Mouse (Mus musculus): Measurements from ENCODE around the gene Atp4a.

Gene Atp4a

DNA sequence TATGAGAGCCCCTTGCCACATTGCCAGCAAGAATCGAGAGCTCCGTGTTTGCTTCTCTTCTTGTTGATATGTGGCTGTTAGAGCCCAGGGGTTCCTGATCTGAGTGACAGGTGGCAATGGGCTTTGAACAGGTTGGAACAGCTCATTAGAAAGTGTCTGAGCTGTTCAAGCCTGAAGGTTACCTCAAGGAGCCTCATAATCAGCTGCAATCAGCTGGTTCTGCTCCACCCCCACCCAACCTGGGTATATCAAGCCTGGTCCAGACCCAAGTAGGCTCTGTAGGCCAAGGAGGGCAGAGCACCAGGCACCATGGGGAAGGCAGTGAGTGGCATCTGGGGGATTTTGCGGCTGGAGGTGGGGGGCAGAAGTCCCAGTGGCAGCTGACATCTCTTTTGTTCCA, at the start of gene Atp4a:
Atp4a (plus strand) TSS at position 268 of the 400 bp plus-strand sequence.
- no peak for DNase-seq

DNA sequence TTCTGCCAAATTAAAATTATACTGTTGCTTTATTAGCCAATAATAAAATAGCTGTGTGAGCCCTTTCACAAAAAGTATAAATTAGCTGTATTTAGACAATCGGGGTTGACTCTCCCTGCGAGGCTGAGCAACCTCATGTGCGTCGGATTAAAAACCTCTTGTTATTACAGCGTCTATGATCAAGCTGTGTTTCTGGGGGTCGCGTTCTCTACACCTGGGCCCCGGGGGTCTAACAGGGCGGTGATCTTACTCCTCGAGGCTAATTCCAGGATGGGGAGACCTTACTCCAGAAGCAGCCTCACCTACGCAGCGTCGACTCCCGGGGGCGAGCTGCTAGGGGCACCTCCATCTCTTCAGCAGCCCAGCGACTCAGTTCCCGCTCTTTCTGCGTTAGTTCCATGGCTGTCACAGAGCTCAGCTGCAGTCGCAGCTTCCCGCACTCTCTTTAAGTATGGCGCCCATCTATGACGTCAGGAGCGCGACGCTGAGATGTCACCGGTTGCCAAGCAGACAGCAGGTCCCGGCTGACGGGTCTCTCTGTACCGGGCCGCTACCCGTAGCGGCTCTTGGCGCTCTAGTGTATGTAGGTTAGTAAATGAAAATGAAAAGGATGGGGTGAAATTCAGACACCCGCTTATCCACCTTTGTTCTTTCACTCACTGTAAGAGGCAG, 47.3 kb upstream of the Atp4a start, which contains the start of gene Haus5:
Haus5 (minus strand) TSS at position 466 of the 672 bp plus-strand sequence.
- DNase-seq = peak; percentile 94

DNA sequence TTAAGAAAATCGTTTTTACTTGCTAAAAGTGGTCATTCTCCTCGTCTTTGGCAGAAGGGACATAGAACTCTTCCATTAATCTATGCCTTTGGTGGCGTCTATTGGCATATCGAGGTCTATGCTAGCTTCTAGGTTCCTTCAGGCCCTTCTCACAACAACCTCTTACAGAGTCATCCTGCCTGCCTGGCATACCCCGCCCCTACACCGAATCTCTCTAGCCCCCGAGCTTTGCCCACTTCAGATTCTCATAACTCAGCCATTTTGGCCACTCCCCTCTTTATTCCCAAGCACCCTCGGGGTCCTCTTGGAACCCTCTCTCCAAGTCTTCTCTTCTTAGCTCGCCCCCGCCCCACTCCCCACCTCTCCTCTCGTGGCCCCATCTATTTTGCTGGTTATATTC, 46.7 kb upstream of the Atp4a start:
- DNase-seq = peak; percentile 17

DNA sequence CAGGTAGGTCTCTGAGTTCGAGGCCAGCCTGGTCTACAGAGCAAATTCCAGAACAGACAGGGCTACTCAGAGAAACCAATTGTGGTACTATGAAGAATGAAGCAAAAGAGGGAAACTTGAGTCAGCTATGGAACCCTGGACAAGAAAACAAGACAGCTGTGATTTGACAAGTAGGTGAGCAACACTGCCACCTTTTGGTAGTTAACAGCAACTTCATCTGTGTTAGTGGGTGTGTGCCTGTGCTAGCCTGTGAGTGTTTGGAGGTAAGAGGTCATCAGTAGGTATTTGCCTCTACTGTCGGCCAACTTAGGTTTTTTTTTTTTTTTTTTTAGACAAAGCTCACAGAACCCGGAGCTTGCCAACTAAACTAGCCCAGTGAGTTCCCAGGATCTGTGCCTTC, 42.8 kb upstream of the Atp4a start:
- DNase-seq = peak; percentile 13

DNA sequence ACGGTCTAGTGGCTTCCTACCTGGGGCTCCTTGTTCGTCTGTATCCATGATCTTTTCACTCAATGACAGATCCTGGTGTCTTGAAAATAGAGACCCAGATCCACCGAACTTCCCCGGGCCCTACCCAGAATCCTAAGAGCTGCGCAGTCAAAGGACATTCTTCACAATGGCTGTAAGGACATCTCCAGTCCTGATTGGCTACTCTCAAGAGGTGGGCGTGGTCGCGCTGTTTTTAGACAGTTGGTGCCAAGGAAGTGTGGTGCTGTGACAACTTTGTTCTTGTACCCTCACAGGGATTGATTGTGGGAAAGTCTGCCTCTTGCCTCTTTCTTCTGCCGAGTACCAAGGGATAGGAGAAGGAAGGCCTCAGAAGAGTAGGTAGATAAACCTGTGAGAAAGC, 40.5 kb upstream of the Atp4a start, which contains the start of gene Pmis2:
Pmis2 (minus strand) TSS at position 126 of the 400 bp plus-strand sequence.
- DNase-seq = no peak

DNA sequence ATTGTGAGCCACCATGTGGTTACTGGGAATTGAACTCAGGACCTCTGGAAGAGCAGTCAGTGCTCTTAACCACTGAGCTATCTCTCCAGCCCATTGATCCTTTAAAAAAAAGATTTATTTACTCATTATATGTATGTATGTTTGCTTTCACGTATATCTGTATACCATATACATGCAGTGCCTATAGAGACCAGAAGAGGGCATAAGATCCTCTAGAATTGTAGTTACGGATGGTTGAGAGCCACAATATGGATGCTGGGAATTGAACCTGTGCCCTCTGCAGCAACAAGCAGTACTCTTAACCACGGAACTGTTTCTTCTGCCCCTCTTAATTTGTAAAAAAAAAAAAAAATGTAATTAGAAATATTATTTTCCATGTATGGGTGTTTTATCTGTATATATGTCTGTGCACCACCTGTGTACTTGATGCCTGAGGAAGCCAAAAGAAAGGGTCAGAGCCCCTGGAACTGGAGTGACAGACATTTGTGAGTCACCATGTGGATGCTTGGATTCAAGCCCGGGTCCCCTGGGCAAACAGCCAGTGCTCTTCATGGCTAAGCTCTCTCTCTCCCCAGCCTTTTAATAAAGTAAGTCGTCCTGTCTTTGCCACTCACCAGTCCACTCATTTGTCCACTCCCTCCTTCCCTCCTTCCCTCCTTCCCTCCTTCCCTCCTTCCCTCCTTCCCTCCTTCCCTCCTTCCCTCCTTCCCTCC, 33.6 kb upstream of the Atp4a start:
- DNase-seq = peak; percentile 27

DNA sequence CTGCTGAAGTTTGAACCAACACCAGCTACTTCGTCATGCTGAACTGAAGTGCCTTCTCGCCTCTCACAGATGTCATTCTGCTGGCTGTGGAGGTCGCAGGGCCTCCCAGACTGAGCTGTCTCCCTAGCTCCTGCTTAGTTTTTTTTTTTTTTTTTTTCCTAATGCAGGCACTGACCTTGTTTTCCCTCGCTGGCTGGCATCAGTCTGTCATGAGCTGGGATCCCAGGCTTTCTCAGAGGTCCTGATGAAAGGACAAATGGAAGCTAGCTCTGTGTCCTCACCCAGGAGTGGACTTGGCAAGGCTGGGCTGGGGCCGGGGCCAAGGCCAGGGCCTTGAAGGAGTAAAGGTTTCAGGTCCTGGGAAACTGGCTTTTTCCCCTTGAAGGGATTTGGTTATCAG, 30.1 kb upstream of the Atp4a start:
- DNase-seq = no peak

DNA sequence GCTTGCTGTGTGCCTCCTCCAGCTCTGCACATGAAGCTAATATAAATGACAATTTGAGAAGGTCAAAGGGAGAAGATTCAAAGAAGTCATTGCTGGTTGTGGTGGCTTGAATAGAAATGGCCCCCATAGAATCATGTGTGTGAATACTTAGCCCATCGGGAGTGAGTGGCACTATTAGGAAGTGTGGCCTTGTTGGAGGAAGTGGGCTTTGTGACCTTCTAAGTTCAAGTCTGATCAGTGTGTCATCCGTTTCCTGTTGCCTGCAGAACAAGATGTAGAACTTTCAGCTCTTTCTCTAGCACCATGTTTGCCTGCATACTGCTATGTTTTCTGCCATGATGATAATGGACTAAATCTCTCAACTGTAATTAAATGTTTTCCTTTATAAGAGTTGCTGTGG, 28.6 kb upstream of the Atp4a start:
- DNase-seq = no peak

DNA sequence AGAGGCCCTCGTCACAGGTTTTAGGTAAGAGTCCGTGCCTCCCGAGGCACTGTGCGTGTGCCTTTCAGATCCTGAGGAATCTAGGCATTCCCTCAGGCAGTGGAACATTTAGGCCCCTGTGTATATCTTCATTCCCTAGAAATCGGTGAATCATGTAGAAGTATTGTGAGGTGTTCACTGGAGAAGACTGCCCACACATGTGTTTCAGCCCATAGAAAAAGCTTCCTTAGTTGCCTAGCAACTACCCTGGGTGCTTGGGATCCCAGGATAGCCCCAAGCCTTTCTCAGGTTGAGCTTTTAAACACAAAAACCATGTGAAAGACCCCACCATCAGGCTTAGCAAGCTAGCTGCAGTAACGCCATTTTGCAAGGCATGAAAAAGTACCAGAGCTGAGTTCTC, 23.7 kb upstream of the Atp4a start:
- no peak for DNase-seq

DNA sequence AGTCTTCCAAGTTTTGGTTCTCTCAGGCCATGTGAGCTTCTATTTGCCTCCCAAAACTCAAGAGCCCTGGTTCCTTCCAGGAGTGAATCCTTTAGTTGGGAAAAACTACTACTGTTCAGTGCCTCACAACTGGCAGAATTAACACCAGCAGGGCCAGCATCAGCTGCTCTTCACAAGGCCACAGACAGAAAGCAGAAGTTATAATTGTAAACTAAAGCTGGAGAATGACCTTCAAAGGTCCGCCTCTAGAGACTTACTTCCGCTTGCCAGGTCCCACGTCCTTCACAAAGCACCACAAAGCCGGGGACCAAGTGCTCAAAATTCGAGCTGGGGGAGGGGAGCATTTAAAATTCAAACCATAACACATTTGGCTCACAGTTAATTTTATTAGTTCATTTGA, 13.9 kb upstream of the Atp4a start:
- no peak for DNase-seq

DNA sequence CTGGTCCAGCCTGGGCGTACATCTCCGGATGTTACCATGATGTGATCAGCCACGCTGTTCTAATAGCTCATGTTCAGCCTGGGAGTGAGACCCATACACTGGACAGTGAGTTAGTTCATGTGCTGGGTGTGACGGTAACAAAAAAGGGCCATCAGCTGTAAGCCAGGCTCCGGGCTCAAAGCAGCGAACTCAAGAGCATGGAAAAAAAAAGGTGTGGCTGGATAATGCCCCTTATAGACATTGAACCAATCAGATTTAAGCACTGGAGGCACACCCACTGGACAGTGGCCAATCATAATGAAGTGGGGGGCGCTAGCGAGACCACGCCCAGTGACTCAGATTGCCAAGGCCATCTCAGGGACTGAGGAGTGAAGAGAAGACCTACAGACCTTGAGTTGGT, 13.4 kb upstream of the Atp4a start, which contains the start of gene 2200002J24Rik:
2200002J24Rik (plus strand) TSS at position 338 of the 400 bp plus-strand sequence.
- peak; percentile 39 for DNase-seq

DNA sequence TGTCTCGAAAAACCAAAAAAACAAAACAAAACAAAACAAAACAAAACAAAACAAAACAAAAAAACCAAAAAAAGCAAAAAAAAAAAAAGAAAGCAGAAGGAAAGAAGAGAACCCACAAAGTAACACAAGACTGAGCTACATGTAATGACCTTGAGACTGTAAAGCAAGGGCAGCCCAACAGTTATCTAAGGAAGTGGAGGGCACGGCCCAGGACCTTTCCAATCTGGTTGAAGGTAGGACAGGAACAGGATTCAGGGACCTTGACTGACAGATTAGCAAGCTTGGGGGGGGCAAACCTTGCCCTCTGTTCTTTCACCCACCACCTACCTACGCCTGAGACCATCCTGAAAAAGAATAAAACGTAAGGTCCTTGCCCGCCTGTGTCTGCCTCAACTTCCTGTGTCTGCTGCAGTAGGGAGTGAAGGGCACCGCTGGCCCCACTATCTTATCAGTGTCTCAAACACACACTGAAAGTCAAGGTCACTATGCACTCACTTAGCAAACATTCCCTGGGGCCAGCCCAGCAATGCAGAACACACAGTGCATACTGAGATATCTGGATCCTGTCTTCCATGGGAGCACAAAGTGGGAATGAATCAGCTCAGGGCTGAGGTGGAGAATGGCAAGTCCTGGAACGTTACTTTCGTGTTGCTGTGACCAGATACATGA, 5.7 kb upstream of the Atp4a start:
- DNase-seq = no peak

DNA sequence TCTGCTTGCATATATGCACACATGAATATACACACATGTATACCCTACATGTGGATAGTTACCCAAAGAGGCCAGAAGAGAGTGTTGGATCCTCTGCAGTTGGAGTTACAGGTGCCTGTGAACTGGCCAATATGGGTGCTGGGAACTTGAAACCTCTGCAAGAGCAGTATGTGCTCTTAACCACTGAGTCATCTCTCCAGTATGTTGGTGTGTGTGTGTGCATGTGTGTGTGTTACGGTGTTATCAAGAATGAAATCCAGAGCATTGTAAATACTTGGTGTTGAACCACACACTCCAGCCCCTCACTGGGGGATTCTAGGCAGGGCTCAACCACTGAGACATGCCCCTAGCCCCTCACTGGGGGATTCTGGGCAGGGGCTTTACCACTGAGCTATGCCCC, 4.6 kb upstream of the Atp4a start:
- DNase-seq = no peak

DNA sequence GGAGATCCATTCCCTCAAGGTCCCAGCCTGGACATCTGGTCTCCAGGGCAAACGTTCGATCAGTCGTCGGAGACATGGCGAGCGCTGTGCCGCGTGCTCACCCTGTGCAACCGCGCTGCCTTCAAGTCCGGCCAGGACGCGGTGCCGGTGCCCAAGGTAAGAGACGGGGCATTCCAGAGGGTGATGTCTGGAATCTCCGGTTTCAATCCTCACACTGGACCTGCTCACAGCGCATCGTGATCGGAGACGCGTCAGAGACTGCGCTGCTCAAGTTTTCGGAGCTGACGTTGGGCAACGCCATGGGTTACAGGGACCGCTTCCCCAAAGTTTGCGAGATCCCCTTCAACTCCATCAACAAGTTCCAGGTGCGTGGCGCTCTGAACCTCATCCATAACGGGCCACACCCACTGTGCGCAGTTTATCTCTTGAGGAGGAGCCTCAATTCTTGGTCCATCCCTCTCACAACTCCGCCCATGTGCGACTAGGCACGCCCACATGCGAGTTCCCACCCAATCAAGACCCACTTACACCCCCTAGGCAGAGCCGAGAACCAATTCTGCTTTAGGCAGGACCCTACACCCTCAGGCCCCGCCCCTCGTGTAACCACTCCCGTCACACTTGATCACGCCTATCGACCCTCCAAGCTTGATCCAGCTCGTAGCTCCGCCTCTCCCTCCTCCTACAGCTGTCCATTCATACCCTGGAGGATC, 5.2 kb downstream of the Atp4a start:
- peak; percentile 77 for DNase-seq

DNA sequence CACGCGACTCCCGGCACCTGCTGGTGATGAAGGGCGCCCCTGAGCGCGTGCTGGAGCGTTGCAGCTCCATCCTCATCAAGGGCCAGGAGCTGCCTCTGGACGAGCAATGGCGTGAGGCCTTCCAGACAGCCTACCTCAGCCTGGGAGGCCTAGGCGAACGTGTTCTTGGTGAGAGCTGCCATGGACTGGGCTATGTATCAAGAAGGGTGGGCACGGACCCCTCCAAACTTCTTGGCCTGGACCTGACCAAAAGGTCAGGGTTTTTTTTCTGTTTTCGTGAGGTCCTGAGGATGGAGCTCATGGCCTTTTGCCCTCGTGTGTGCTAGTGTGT, 5.7 kb downstream of the Atp4a start:
- no peak for DNase-seq

DNA sequence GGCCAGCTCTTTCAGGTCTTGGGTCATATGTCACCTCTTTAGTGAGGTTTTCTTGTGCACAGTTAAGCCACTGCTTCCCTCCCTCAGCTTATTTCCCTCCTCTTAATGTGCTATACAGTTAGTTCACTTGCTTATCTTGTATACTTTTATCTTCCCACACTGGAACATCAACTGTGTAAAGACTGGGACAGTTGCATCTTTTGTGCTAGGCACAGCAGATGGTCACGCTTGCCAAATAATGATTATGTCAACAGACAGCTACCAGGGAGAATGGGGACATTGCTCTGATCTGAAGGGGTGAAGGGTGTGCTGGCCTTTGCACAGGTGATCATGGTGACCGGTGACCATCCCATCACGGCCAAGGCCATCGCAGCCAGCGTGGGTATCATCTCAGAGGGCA, 7.7 kb downstream of the Atp4a start:
- DNase-seq = no peak

DNA sequence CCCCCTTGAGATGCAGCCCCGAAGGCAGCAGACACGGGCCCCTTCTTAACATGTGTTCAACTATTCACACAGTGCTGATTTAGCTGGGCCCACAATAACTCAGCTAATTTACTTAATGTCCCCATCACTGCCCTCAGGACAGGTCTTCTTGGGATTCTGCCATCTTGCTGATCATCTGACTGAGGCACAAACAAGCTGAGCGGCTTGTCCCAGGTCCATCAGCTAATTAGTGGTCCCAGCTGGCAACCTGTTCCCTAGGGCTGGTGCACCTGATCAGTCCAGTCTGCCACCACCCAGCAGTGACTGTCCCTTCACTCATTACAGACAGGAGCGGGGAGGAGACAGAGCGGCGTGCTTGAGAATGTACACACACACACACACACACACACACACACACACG, 9.3 kb downstream of the Atp4a start:
- DNase-seq = no peak

DNA sequence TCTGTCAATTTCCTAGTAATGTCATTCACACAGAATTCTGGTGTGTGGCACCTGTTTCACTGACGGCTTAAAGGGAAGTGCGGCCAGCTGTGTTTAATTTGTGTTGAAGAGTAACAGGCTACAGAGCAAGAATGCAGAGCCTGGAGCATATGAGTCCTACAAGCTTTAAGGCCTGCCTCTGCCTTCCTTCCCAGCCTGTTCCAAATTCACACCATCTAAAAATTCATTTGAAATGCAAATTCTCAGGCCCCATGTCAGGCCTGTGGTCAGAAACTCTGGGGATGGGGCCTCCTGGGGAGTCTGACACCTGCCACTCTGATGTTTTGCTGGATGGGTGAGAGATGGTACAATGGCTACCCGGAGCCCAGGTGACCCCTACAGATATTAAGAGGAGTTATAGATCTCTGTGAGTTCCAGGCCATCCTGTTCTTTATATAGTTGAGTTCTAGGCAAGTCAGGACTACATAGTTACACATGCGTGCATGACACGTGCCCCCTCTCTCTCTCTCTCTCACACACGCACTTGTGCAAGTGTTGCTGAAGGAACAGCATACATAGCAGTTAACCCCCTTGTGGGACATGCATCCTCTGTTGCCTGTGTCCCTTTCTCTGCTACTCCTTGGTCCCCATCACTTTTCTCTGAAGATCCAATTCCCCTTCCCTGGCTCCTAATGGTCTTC, 11.4 kb downstream of the Atp4a start:
- DNase-seq = no peak

DNA sequence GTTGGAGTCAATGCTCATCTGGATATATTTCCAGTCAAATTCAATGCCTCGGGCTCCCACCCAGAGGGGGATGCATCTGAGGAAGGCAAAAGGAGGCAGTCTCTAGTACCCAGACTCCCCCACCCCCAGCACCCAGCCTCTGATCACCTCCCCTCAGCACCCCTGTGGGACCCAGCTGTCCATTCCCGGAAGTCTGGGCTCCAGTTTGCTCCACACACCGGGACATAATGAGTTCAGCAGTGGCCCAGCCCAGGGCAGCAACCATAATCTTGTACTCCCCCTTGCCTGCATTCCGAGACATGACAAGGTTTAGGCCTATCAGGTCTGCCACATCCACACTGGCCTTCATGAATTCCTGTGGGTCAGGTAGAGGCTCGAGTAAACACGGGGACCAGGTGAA, 16.2 kb downstream of the Atp4a start:
- DNase-seq = no peak

DNA sequence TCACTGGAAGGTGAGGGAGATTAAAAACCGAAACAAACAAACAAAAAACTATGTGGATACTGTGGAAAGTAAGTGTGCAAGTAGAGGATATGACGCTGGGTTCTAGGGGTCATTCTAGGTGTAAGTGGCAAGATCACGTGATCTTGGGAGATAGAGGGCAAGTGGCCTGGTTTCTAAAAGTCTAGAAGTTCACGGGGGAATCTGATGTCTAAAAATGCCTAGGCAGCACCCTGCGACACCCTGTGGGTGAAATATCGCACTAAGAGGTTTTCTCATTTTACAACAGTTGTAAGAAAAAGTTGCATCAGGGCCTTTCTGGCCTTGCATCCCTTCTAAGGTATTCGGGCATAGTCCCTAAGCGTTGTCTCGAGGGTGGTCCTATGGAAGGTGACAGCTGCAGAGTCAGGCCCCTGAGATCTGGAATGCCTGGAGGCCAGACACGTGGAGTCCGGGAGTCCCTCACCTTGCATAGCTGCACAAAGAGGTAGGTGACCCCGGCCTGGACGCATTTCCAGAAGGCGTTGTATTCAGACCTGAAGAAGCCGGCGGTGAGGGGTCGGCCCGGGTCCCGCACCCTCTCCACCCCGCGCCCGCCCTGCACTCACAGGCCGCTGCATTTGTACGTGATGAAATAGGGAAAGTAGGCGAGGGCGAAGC, 16.9 kb downstream of the Atp4a start:
- no peak for DNase-seq

DNA sequence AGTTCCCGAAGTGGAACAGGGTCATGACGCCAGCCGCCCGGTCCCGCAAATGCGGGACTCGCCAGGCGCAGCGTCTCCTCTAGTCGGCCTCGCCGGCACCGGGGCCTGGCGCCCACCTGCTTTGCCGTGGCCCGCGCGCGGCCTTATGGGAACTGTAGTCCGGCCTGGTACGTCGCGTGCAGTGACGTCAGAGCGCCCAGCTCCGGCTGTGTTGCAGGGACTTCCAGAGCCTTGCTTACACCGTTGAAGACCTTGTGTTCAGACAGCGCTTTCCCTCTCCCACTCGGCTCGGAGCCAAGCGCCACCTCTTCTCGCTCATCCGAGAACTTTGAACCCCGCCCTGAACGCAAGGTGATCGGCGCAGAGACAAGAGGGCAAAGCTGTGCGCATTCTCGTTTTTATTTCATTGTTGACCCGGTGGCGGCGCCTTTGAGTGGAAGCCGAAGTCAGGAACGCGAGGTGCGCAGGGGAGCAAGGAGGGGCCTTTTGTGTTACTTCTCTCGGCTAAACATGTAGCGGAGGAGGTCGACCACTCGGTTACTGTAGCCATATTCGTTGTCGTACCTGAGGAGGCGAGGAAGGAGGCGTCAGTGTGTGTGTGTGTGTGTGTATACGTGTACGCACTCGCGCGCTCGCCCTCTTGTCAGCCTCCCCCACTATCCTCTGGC, 17.5 kb downstream of the Atp4a start, which contains the start of gene Tmem147:
Tmem147 (minus strand) TSS at position 145 of the 668 bp plus-strand sequence.
- peak; percentile 95 for DNase-seq
